Mouse (Mus musculus) hindbrain, embryonic 16.5 days (tissue): ENCODE data around the gene 2700081O15Rik. TPM values are rescaled to one million over a fixed set of nuclear protein-coding genes. Genes with fewer than 3 reads are reported as not detected.
A peak's percentile ranks its signal among the peaks of the same experiment; 100 is the strongest.
"Not testable (repeated sequence)": the region's sequence is repeated elsewhere in the genome, so short reads cannot be mapped to it uniquely, and the experiment has no call there.

ENCODE experiments used
- ATAC-seq: fragments of 200-750 bp; cut with Nextera tagmentation; 2 replicates; pipeline ENCODE4 v1.8.0; 2017; ENCODE audit warnings: moderate TSS enrichment, moderate library complexity
- H3K27ac ChIP-seq: fragments of 300-500 bp; sonication (generic); 2 replicates; pipeline ENCODE4 v1.5.1; 2014; ENCODE audit warnings: low read depth, mild to moderate bottlenecking, control low read depth, low read length, moderate library complexity
- H3K27me3 ChIP-seq: fragments of 300-500 bp; sonication (generic); replicated peaks from 2 replicates; pipeline ENCODE4 v1.6.1; 2014; ENCODE audit warnings: low read length; ENCODE audit not compliant: control insufficient read depth, insufficient read depth
- H3K36me3 ChIP-seq: fragments of 300-500 bp; sonication (generic); 2 replicates; pipeline ENCODE4 v1.6.1; 2014; ENCODE audit warnings: mild to moderate bottlenecking, low read length, moderate library complexity, mixed read lengths; ENCODE audit not compliant: control insufficient read depth, insufficient read depth
- H3K4me1 ChIP-seq: fragments of 300-500 bp; sonication (generic); 2 replicates; pipeline ENCODE4 v1.6.1; 2014; ENCODE audit warnings: low read depth, low read length; ENCODE audit not compliant: control insufficient read depth, insufficient read depth
- H3K4me2 ChIP-seq: fragments of 300-500 bp; sonication (generic); 2 replicates; pipeline ENCODE4 v1.6.1; 2014; ENCODE audit warnings: mild to moderate bottlenecking, low read length, control low read depth, moderate library complexity
- H3K4me3 ChIP-seq: fragments of 300-500 bp; sonication (generic); 2 replicates; pipeline ENCODE4 v1.5.1; 2014; ENCODE audit warnings: mild to moderate bottlenecking, low read length, control low read depth, moderate library complexity
- H3K9ac ChIP-seq: fragments of 300-500 bp; sonication (generic); 2 replicates; pipeline ENCODE4 v1.6.1; 2014; ENCODE audit warnings: low read depth, mild to moderate bottlenecking, control low read depth, low read length, moderate library complexity
- H3K9me3 ChIP-seq: fragments of 300-500 bp; sonication (generic); 2 replicates; pipeline ENCODE4 v1.6.1; 2014; ENCODE audit warnings: mild to moderate bottlenecking, low read length, moderate library complexity; ENCODE audit not compliant: control insufficient read depth
- WGBS: fragments of 180-500 bp; shearing (Covaris S2); extraction: QIAGEN DNeasy Blood & Tissue Kit; methylation state at CpG from one replicate; pipeline ENCODE4 v1.1.7; 2014; 5-methylcytosine and 5-hydroxymethylcytosine counted together
- polyA plus RNA-seq: library from polyadenylated mRNA; unstranded; fragments of >200 nt; fragmentation: Nextera tagmentation; extraction: Ambion mirVana; gene quantifications from 2 replicates; pipeline ENCODE4 v1.2.1, GENCODE M21; 2015

Gene 2700081O15Rik
- 11.2 and 12.4 TPM in 2 replicates for polyA plus RNA-seq

GRCm38 (mm10) chr19:7416834-7417735 is at the start of gene 2700081O15Rik:
TSS of gene 2700081O15Rik (plus strand) at chr19:7417625.
- peak within 1 kb of the TSS; percentile 59 for H3K4me2 ChIP-seq
- under 1% methylated on average over 97 of the region's 107 CpGs for WGBS

GRCm38 (mm10) chr19:7369469-7369868 is 48.0 kb upstream of the 2700081O15Rik start:
- H3K9ac ChIP-seq, ATAC-seq, H3K4me3 ChIP-seq, H3K9me3 ChIP-seq, H3K27ac ChIP-seq, H3K4me1 ChIP-seq, H3K4me2 ChIP-seq, H3K27me3 ChIP-seq: not testable (repeated sequence)
- WGBS: 87% methylated on average over 4 of the region's 4 CpGs
- peaks cover 57% of the 10 kb centered on the region for H3K36me3 ChIP-seq

More at GRCm38 (mm10) chr19:7416834-7417735, at the start of gene 2700081O15Rik:
- ATAC-seq: peak; percentile 58
- Histone ChIP-seq H3K4me3 (peak within 1 kb of the TSS; percentile 85), H3K9ac (peak within 1 kb of the TSS; percentile 100), H3K27ac (peak within 1 kb of the TSS; percentile 100), H3K4me1 (peaks cover 39% of the 10 kb centered on the region), H3K9me3 (no peaks in the 10 kb centered on the region), H3K36me3 (0 out of 2 replicates have a peak, but pooled peaks cover 3% of the 10 kb centered on the region), H3K27me3 (no peaks in the 10 kb centered on the region)

- Histone ChIP-seq H3K9ac (no peak overlapping the region), H3K4me3 (no peak overlapping the region), H3K9me3 (no peaks in the 10 kb centered on the region), H3K27ac (no peak overlapping the region), H3K27me3 (no peaks in the 10 kb centered on the region), H3K4me1 (peaks cover 2% of the 10 kb centered on the region), H3K4me2 (no peak overlapping the region), H3K36me3 (peaks cover 50% of the 10 kb centered on the region)
- 99% methylated on average over 8 of the region's 8 CpGs for WGBS
- ATAC-seq: 0 out of 2 replicates have a peak, but pooled peaks have one; percentile 42
Measured at GRCm38 (mm10) chr19:7374491-7374890, 42.9 kb upstream of the 2700081O15Rik start.

GRCm38 (mm10) chr19:7377639-7378038 is 39.8 kb upstream of the 2700081O15Rik start:
- no peak overlapping the region for H3K27ac ChIP-seq
- no peaks in the 10 kb centered on the region for H3K27me3 ChIP-seq
- H3K4me3 ChIP-seq: no peak overlapping the region
- H3K9ac ChIP-seq: no peak overlapping the region
- H3K4me1 ChIP-seq: peaks cover 14% of the 10 kb centered on the region
- WGBS: 83% methylated on average over 2 of the region's 2 CpGs
- no peak for ATAC-seq
- H3K9me3 ChIP-seq: no peaks in the 10 kb centered on the region
- no peak overlapping the region for H3K4me2 ChIP-seq
- peaks cover 27% of the 10 kb centered on the region for H3K36me3 ChIP-seq

- Histone ChIP-seq H3K27ac (peak overlapping the region; percentile 95), H3K9ac (peak overlapping the region; percentile 92), H3K4me3 (peak overlapping the region; percentile 95), H3K4me1 (peaks cover 22% of the 10 kb centered on the region), H3K4me2 (peak overlapping the region; percentile 73), H3K27me3 (no peaks in the 10 kb centered on the region), H3K36me3 (peaks cover 2% of the 10 kb centered on the region; the same call in 1 of the 2 replicates), H3K9me3 (no peaks in the 10 kb centered on the region)
- ATAC-seq: no peak; the same call in 1 of the 2 replicates
- under 1% methylated on average over 8 of the region's 8 CpGs for WGBS
Measured at GRCm38 (mm10) chr19:7381906-7382247, 35.5 kb upstream of the 2700081O15Rik start.

- peaks cover 22% of the 10 kb centered on the region for H3K4me1 ChIP-seq
- H3K9ac ChIP-seq: peak overlapping the region; percentile 92
- H3K36me3 ChIP-seq: peaks cover 2% of the 10 kb centered on the region; the same call in 1 of the 2 replicates
- peak overlapping the region; percentile 73 for H3K4me2 ChIP-seq
- peak overlapping the region; percentile 95 for H3K27ac ChIP-seq
- ATAC-seq: peak; percentile 41
- H3K9me3 ChIP-seq: no peaks in the 10 kb centered on the region
- 1% methylated on average over 47 of the region's 60 CpGs for WGBS
- H3K27me3 ChIP-seq: no peaks in the 10 kb centered on the region
- peak overlapping the region; percentile 95 for H3K4me3 ChIP-seq
Measured at GRCm38 (mm10) chr19:7382248-7382902, 35.0 kb upstream of the 2700081O15Rik start.

GRCm38 (mm10) chr19:7382903-7383865 is 34.2 kb upstream of the 2700081O15Rik start, which contains the start of gene Spindoc:
TSS of gene Spindoc (minus strand) at chr19:7382994.
- Histone ChIP-seq H3K9ac (peak within 1 kb of the TSS; percentile 92), H3K27ac (peak within 1 kb of the TSS; percentile 95), H3K4me2 (peak within 1 kb of the TSS; percentile 73), H3K4me3 (peak within 1 kb of the TSS; percentile 95), H3K27me3 (no peaks in the 10 kb centered on the region), H3K36me3 (peaks cover 2% of the 10 kb centered on the region; the same call in 1 of the 2 replicates), H3K4me1 (peaks cover 22% of the 10 kb centered on the region), H3K9me3 (peaks cover 4% of the 10 kb centered on the region; the same call in 1 of the 2 replicates)
- under 1% methylated on average over 38 of the region's 52 CpGs for WGBS
- ATAC-seq: peak; percentile 98

- Histone ChIP-seq H3K36me3 (peaks cover 2% of the 10 kb centered on the region; the same call in 1 of the 2 replicates), H3K4me3 (no peak overlapping the region), H3K9me3 (peaks cover 4% of the 10 kb centered on the region; the same call in 1 of the 2 replicates), H3K4me2 (no peak overlapping the region), H3K27me3 (no peaks in the 10 kb centered on the region), H3K9ac (no peak overlapping the region), H3K4me1 (peaks cover 14% of the 10 kb centered on the region), H3K27ac (no peak overlapping the region)
- ATAC-seq: no peak
- WGBS: 27% methylated on average over 2 of the region's 2 CpGs
Measured at GRCm38 (mm10) chr19:7386042-7386441, 31.4 kb upstream of the 2700081O15Rik start.
